Mouse (Mus musculus) left cerebral cortex, postnatal 36 days (tissue): ENCODE measurements around the gene Gps1. TPM values are rescaled to one million over a fixed set of nuclear protein-coding genes. Genes with fewer than 3 reads are reported as not detected.

Source experiments
- total RNA-seq, 2 experiments: library from RNA; stranded (reverse); gene quantifications; 2 replicates each; pipeline ENCODE4 v1.2.3; 2021

Gps1 gene
- total RNA-seq, 2 experiments from 2014 or later = 130 to 153 TPM

Other genes with a start within 250 kb of the Gps1 start
- gene Mcrip1, start 234.5 kb upstream of the Gps1 start, total RNA-seq = 10 to 100 TPM; 73.4 to 91.7 TPM
- gene Ppp1r27, start 233.1 kb upstream of the Gps1 start, total RNA-seq = not detected
- 100 to 1,000 TPM; 122 to 126 TPM for gene P4hb, start 211.0 kb upstream of the Gps1 start, total RNA-seq
- 100 to 1,000 TPM; 304 to 344 TPM for gene Arhgdia, start 202.6 kb upstream of the Gps1 start, total RNA-seq
- 10 to 100 TPM; 59.7 to 67.5 TPM for gene Alyref, start 185.9 kb upstream of the Gps1 start, total RNA-seq
- 10 to 100 TPM; 91.4 to 99.7 TPM for gene Anapc11, start 185.9 kb upstream of the Gps1 start, total RNA-seq
- 1 to 10 TPM in 1 of 2 experiments, not detected in 1; 1.2 TPM for gene Npb, start 175.8 kb upstream of the Gps1 start, total RNA-seq
- 100 to 1,000 TPM; 115 to 135 TPM for gene Pcyt2, start 166.3 kb upstream of the Gps1 start, total RNA-seq
- gene Sirt7, start 159.0 kb upstream of the Gps1 start, total RNA-seq = 10 to 100 TPM; 37.8 to 43.3 TPM
- gene Mafg, start 150.7 kb upstream of the Gps1 start, total RNA-seq = 100 to 1,000 TPM in 1 of 2 experiments, 10 to 100 TPM in 1; 76.5 to 103 TPM
- 1 to 10 TPM; 2.9 to 3.9 TPM for gene Pycr1, start 140.5 kb upstream of the Gps1 start, total RNA-seq
- gene Myadml2, start 136.1 kb upstream of the Gps1 start, total RNA-seq = 10 to 100 TPM in 1 of 2 experiments, 1 to 10 TPM in 1; 8.2 to 11.9 TPM
- 1 to 10 TPM; 5.6 to 6.6 TPM for gene Notum, start 123.1 kb upstream of the Gps1 start, total RNA-seq
- gene Aspscr1, start 111.3 kb upstream of the Gps1 start, total RNA-seq = 10 to 100 TPM; 53.1 to 56.9 TPM
- 10 to 100 TPM; 18.1 to 19.2 TPM for gene Cenpx, start 70.5 kb upstream of the Gps1 start, total RNA-seq
- 10 to 100 TPM; 41.9 to 66.1 TPM for gene Lrrc45, start 70.3 kb upstream of the Gps1 start, total RNA-seq
- gene Rac3, start 62.8 kb upstream of the Gps1 start, total RNA-seq = 10 to 100 TPM; 34.7 to 39.9 TPM
- 10 to 100 TPM in 1 of 2 experiments, 1 to 10 TPM in 1; 8.7 to 10.3 TPM for gene Dcxr, start 57.0 kb upstream of the Gps1 start, total RNA-seq
- 1 to 10 TPM in 1 of 2 experiments, under 1 TPM in 1; 0.32 to 1.6 TPM for gene Cbr2, start 52.2 kb upstream of the Gps1 start, total RNA-seq
- 10 to 100 TPM; 23.4 to 34.8 TPM for gene Hmga1b, start 21.5 kb upstream of the Gps1 start, total RNA-seq
- gene Rfng, start 65 bp upstream of the Gps1 start, total RNA-seq = 10 to 100 TPM; 63.7 to 65.9 TPM
- 10 to 100 TPM; 39.4 to 42.4 TPM for gene Dus1l, start 12.1 kb downstream of the Gps1 start, total RNA-seq
- gene Fasn, start 40.3 kb downstream of the Gps1 start, total RNA-seq = 100 to 1,000 TPM; 182 to 190 TPM
- 10 to 100 TPM in 1 of 2 experiments, 1 to 10 TPM in 1; 6.2 to 10.7 TPM for gene Ccdc57, start 148.6 kb downstream of the Gps1 start, total RNA-seq
- gene Slc16a3, start 164.2 kb downstream of the Gps1 start, total RNA-seq = 1 to 10 TPM; 3.5 to 5.5 TPM
- 100 to 1,000 TPM; 113 to 115 TPM for gene Csnk1d, start 207.1 kb downstream of the Gps1 start, total RNA-seq